Mouse (Mus musculus) T-helper 2 cell (primary cell): ENCODE measurements around the gene Gnpat.
"Not testable (repeated sequence)": the region's sequence is repeated elsewhere in the genome, so short reads cannot be mapped to it uniquely, and the experiment has no call there.

ENCODE experiments used
- in situ Hi-C: fragments of 300-600 bp; cut with MboI, MseI; formaldehyde crosslinking; loops from one replicate; pipeline ENCODE4 v1.15.1; 2025; ENCODE audit warnings: high pct_unique_total_duplicates

Gnpat gene

GRCm38 (mm10) chr8:124842929-124843328 is 19.9 kb upstream of the Gnpat start:
- in situ Hi-C loops = not testable (repeated sequence)

DNA sequence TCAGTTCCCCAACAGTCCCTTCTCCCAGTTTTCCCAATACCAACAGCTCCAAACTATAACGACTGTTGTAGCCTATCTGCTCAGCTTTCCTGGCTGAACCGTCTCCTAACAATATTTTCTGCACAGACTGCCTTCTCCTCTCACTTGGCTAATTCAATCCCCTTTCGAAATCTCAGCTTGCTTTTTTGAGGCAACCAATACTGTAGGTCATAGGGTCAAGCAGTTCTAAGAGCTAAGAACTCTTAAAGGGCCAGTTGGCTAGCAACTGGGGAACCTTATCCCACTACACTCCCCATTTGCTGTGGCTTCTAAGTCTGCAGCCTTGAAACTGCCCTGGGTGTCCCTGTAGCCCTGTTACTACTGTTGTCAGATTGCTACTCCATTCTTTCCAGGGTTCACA is 17.7 kb upstream of the Gnpat start:
- in situ Hi-C loops = no loop called here

- in situ Hi-C loops = no loop called here
Measured at GRCm38 (mm10) chr8:124845573-124845972, 17.3 kb upstream of the Gnpat start.

DNA sequence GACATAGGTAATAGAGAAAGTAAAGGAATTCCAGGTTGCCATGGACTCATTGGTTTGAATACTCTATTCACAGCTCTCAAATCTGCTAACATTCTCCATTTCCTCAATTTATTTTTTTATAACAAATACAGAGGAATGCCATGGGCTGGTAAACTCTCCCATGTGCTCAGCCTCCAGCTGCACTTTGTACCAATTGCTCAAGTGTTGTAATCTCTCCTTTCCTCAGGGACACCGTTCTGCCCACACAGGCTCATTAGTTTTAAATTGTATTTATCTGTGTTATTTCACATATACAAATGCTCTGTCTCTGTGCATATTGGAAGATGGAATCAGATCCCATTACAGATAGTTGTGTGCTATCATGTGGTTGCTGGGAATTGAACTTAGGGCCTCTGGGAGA is 9.3 kb upstream of the Gnpat start:
- in situ Hi-C loops = no loop called here

- in situ Hi-C loops = no loop called here
Measured at GRCm38 (mm10) chr8:124859466-124859865, 3.4 kb upstream of the Gnpat start.

- in situ Hi-C loops = no loop called here
Measured at GRCm38 (mm10) chr8:124860188-124860587, 2.6 kb upstream of the Gnpat start.

DNA sequence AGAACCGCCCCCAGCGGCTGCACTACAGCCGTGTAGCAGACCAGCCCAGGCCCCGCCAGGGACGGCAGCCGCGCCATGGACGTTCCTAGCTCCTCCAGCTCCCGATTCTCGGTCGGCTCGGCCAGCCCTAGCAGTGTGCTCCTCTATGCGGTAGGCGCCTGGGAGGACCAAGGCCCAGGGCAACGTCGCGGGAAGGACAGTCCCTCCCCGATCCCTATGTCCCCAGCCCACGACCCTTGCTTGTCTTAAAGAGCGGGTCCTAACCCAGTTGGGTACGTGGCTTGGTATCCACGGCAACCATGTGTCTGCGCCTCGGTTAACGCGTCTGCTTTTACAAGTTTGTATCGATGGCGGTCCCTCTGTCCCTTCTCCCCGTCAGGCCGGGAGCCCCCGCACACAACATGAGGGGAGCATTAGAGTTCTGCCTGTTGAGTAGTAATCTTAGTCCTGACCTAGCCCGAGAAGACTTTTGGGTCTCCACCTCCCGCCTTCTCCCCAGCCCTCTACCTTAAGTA is 387 bp downstream of the Gnpat start:
- in situ Hi-C loops = no loop called here

DNA sequence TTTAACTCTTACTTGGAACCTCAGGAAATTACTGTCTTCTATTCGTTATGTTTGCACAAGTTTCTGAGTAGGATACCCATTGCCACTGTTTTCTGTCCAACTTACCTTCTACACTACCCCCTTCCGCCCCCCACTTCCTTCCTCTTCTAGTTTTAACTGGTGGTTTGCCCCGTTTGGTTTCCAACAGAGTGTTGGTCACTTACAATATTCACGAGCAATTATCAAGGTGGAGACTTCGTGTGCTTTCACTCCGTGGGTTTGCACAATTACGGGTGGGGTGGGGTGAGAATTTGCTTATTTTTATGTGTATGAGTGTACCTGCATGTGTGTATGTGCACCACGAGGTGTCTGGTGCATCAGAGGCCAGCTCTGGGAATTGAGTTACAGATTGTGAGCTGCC is 896 bp downstream of the Gnpat start:
- in situ Hi-C loops = no loop called here

DNA sequence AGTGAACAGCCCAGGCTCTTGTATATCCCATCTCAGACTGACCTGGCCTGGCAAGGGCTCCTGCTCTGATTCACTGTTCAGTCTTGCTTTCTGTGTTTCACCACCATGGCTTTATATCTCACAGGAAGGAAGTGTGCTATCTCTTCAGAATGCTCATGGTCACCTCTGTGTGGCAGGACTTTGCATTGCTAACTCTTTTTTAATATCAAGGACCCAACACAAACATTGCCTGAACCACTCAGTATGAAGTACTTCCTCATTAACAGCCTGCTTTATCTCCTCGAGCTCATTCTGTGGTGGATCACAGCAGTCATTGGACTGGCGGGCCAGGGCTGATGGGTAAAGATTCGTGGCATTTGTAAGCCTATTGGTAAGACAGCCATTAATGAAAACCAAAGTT is 3.8 kb downstream of the Gnpat start:
- in situ Hi-C loops = no loop called here

DNA sequence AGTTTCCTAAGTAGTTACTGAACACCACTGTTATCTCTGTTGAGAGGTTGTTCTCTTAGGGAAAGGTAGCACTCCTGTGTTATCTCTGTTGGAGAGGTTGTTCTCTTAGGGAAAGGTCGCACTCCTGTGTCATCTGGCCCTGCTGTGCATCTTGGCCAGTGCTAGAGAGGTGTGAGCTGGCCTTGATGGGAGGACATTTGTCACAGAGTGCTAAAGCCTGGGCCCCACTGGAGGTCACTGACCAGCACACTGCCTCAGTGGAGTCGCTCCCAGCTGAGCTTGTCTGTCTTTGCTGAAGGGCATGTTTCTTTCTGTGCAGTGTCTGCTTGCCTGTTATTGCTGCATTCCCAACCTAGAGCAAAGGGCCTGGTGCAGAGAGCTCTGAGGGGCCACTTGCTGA is 4.3 kb downstream of the Gnpat start:
- in situ Hi-C loops = no loop called here

- in situ Hi-C loops = no loop called here
Measured at GRCm38 (mm10) chr8:124869708-124870107, 6.9 kb downstream of the Gnpat start.

DNA sequence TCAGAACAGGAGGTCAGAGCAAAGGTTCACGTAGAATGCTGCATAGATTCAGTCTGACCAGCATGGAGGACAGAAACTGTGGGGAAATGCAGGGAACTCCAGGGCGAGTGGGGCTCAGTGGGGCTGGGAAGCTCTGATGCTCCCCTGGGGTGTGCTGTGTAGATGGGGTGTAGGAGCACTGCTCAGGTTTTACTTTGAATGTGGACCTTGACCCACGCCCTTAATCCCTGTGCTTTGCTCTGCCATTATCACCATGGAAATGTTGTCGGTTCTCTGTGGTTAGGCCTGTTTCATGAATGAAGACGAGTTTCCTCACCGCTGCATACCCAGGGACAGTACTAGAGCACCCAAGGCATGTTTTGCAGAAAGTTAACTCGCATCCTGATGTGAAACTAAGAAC is 8.6 kb downstream of the Gnpat start:
- in situ Hi-C loops = no loop called here

GRCm38 (mm10) chr8:124872081-124872480 is 9.2 kb downstream of the Gnpat start:
- in situ Hi-C loops = no loop called here

GRCm38 (mm10) chr8:124872690-124873089 is 9.9 kb downstream of the Gnpat start:
- in situ Hi-C loops = no loop called here

- in situ Hi-C loops = no loop called here
Measured at GRCm38 (mm10) chr8:124878141-124878540, 15.3 kb downstream of the Gnpat start.

DNA sequence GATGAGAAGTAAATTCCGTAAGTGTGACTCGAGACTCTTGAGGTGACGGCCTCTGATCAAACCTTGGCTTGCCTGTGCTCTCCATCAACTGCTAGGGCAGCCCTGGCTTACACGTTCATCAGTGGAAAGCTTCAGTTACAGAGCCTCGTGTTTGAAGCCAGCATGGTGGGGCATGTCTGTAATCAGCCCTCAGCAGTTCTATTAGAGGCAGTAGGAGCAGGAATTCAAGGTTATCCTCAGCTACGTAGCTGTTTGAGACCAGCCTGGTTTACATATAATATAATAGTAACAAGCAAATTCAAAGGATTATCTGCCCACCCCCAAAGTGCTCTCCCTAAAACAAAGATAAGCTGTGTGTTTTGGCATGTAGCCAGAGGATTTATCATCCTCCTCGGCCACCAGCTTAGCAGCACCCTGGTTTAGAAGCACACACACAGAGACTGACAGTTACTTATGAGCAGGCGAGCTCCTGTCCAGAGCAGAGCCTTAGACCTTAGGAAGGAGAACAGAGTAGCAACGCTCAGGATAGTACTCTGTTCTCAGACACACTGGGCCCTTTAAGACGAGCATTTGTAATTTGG is 16.2 kb downstream of the Gnpat start:
- in situ Hi-C loops = no loop called here

DNA sequence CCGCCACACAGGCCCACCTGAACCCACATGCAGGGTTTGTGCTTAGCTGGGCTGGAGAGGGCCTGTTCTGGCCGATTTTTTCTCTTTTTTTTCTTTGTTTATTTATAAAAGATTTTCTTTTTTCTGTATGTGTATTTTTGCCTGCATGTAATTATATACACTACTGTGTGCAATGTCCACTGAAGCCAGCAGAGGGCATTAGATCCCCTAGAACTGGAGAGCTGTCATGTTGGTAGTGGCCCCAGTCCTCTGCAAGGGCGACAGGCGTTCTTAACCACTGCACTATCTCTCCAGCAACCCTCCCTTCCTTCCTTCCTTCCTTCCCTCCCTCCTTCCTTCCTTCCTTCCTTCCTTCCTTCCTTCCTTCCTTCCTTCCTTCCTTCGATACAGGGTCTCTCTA is 25.6 kb downstream of the Gnpat start:
- in situ Hi-C loops = no loop called here

DNA sequence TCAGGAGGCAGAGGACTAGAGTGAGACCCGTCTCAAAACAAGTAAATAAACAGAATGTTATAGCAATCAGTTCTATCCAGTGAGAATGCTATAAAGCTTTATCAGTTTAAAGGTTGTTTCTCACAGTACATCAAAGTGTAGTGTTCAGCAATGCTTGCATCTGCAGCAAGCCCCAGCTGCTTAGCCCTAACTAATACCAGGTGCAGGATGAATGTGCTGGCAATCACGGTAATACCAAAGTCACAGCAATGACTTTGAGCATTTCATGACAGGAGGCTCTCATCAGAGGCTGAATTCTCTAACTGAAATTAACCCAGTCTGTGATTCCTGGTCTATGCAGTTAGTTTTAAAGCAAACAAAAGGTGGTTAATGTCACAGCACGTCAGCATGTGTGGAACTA is 29.8 kb downstream of the Gnpat start:
- in situ Hi-C loops = no loop called here

- in situ Hi-C loops = no loop called here
Measured at GRCm38 (mm10) chr8:124896010-124896631, 33.3 kb downstream of the Gnpat start.

- in situ Hi-C loops = no loop called here
Measured at GRCm38 (mm10) chr8:124896632-124897385, 34.0 kb downstream of the Gnpat start.

GRCm38 (mm10) chr8:124897386-124898250 is 34.8 kb downstream of the Gnpat start, which contains the start of the genes Exoc8 and Sprtn:
Gene Exoc8 (minus strand): TSS chr8:124897705.
Gene Sprtn (plus strand): TSS chr8:124897886.
- in situ Hi-C loops = no loop called here
